Mouse (Mus musculus): ENCODE results near the gene Llph. TPM values are rescaled to one million over a fixed set of nuclear protein-coding genes. Genes with fewer than 3 reads are reported as not detected.

The Llph gene
- total RNA-seq (2023), result 15.5 and 15.8 TPM in 2 replicates

DNA sequence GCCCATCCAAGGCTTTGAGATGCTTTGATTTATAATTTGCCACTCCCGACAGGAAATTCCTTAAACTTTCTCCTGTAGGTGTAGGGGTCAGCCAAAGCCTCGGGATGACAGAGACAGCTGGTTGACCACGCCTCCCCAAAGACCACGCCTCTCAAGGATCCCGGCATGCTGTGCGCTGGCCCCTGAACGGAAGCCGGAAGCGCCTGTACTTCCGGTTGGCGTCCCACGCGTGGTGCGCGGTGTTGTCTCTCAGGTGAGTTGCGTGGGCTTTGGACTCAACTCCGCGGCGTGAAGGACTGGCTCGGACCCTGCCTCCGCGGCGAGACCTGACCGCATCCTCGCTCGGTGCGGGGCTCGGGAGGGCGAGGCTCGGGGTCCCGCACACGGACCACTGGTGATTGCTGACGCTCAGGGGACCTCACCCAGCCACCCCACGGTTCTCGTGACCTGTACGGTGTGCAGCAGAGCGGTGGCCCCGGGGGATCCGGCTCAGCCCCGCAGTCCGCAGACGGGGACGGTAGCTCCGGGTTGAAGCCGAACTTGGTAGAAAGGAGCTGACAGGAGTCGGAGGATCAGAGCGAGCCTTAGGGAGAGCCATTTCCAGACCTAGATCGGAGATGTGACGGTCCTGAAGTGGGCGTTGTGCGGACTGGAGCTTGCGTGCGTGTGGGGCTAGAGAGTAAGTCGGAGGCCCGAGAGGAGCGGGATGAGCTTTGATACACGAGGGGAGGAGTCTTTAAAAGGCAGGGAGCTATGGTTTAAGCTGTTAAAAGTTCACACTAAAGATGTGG is at the start of gene Llph:
Llph (plus strand) TSS at position 200 of the 791 bp plus-strand sequence.

DNA sequence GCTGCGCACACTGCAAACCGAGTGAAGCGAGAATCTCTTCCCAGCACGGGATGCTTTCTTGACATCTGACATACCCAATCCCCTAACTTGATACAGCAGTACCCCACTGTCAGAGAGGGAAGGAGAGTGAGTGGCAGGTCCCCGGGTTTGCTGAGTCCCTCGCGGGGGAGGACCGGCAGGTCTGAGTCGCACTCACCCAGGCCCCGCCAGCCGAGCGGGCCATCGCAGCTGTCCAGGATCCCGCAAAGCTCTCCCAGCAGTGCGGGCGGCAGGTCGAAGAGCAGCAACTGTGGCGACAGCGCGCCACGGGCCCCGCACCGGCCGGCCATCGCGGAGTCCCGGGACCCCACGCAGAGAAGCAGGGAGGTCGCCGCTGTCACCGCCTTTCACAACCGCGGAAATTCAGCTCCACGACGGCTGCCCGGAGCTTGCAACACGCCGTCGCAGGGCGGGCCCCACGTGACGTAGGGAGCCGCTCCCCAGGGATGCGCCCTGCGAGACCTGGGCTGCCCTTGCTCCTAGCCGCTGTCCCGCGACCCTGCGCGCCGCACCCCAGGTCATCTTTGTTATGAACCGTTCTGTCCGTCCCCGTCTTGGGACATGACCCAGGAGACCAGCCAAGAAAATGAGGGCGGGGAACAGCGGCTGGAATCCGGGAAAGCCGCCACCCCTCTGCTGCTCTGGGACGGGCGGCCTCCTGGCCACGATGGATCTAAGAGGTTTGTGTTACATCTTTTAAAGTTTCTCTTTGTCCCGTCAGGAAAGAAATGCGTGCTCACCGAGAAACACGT is 25.5 kb upstream of the Llph start, which contains the start of gene Tmbim4:
Tmbim4 (plus strand) TSS at position 460 of the 791 bp plus-strand sequence.

DNA sequence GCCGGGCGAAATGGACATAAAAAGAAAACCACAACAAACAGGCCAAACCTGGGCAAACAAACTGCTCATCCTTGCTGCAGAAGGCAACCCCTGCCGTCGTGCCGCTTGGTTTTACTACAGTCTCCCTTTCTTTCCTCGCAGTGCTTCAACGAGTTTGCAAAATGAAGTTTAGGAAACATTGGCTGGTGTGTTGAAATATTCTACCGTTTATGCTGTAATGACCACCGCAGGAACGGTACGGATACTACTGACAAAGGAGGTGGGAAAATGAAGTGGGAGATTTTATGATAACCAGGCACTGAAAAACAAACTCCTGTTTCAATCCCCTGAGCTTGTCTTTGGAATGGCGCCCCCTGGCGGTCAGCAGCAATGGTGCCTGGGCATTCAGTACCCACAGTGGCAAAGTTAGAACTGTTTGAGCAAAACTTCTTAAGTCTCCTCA is 24.9 kb upstream of the Llph start, which contains the start of gene Irak3:
Irak3 (minus strand) TSS at position 170 of the 442 bp plus-strand sequence.

Other genes with a start within 250 kb of the Llph start
- 22.8 and 26.0 TPM in 2 replicates for gene Helb, start 114.1 kb upstream of the Llph start, total RNA-seq (2023)
- gene Tmbim4, start 25.5 kb upstream of the Llph start, total RNA-seq (2023), result 119 and 122 TPM in 2 replicates
- gene Irak3, start 24.9 kb upstream of the Llph start, total RNA-seq (2023), result 115 and 176 TPM in 2 replicates
- gene Hmga2, start 249.4 kb downstream of the Llph start, total RNA-seq (2023), result 0.28 TPM in 1 of 2 replicates, not detected in the other

Data from neutrophil, adult 65 days (primary cell).